Mouse (Mus musculus) yolk sac, embryonic 10.5 days (tissue): ENCODE results near the gene Acsl6.
"Not testable (repeated sequence)": the region's sequence is repeated elsewhere in the genome, so short reads cannot be mapped to it uniquely, and the experiment has no call there.

Experiments used
- DNase-seq: peaks from one replicate; pipeline ENCODE4 v3.0.0-alpha.2; 2017; ENCODE audit warnings: low spot score

Acsl6 gene

GRCm38 (mm10) chr11:54303728-54304470 lies at the start of gene Acsl6:
Acsl6 (plus strand) TSS chr11:54303798.
- peak; percentile 8 for DNase-seq

GRCm38 (mm10) chr11:54254114-54254513 lies 49.5 kb upstream of the Acsl6 start:
- no peak for DNase-seq

- peak; percentile 53 for DNase-seq
These were observed 46.8 kb upstream of the Acsl6 start for GRCm38 (mm10) chr11:54256624-54257376.

- DNase-seq: no peak
These were observed 40.1 kb upstream of the Acsl6 start for GRCm38 (mm10) chr11:54263405-54264031.

GRCm38 (mm10) chr11:54264542-54264941 lies 39.1 kb upstream of the Acsl6 start:
- DNase-seq: no peak

- DNase-seq: no peak
These were observed 36.4 kb upstream of the Acsl6 start, which contains the start of gene Il3 for GRCm38 (mm10) chr11:54267177-54267576. Il3 (minus strand) TSS chr11:54267277.

GRCm38 (mm10) chr11:54269191-54269896 lies 34.3 kb upstream of the Acsl6 start:
- DNase-seq: no peak

- no peak for DNase-seq
These were observed 32.1 kb upstream of the Acsl6 start for GRCm38 (mm10) chr11:54271437-54271949.

- no peak for DNase-seq
These were observed 15.7 kb upstream of the Acsl6 start for GRCm38 (mm10) chr11:54287821-54288453.

GRCm38 (mm10) chr11:54292163-54292562 lies 11.4 kb upstream of the Acsl6 start:
- no peak for DNase-seq

GRCm38 (mm10) chr11:54293980-54294807 lies 9.4 kb upstream of the Acsl6 start:
- DNase-seq: no peak

- DNase-seq: no peak
These were observed 7.6 kb upstream of the Acsl6 start for GRCm38 (mm10) chr11:54295971-54296370.

GRCm38 (mm10) chr11:54296734-54297133 lies 6.9 kb upstream of the Acsl6 start:
- no peak for DNase-seq

GRCm38 (mm10) chr11:54297471-54297870 lies 6.1 kb upstream of the Acsl6 start:
- not testable (repeated sequence) for DNase-seq

GRCm38 (mm10) chr11:54298777-54299176 lies 4.8 kb upstream of the Acsl6 start:
- DNase-seq: no peak

- DNase-seq: no peak
These were observed 1.6 kb upstream of the Acsl6 start for GRCm38 (mm10) chr11:54301994-54302393.

GRCm38 (mm10) chr11:54302606-54303005 lies 992 bp upstream of the Acsl6 start:
- no peak for DNase-seq

- peak; percentile 59 for DNase-seq
These were observed 396 bp upstream of the Acsl6 start for GRCm38 (mm10) chr11:54303076-54303727.

GRCm38 (mm10) chr11:54304471-54304873 lies 874 bp downstream of the Acsl6 start:
- no peak for DNase-seq

GRCm38 (mm10) chr11:54305331-54305730 lies 1.7 kb downstream of the Acsl6 start:
- DNase-seq: no peak
